Mouse (Mus musculus) Muller cell, postnatal 12 days (primary cell): ENCODE data around the gene Map2k4.

ENCODE experiments used
- DNase-seq: peaks from one replicate; pipeline ENCODE4 v3.0.0-alpha.2; 2015; ENCODE audit errors: inconsistent ontology term

Map2k4 gene

DNA sequence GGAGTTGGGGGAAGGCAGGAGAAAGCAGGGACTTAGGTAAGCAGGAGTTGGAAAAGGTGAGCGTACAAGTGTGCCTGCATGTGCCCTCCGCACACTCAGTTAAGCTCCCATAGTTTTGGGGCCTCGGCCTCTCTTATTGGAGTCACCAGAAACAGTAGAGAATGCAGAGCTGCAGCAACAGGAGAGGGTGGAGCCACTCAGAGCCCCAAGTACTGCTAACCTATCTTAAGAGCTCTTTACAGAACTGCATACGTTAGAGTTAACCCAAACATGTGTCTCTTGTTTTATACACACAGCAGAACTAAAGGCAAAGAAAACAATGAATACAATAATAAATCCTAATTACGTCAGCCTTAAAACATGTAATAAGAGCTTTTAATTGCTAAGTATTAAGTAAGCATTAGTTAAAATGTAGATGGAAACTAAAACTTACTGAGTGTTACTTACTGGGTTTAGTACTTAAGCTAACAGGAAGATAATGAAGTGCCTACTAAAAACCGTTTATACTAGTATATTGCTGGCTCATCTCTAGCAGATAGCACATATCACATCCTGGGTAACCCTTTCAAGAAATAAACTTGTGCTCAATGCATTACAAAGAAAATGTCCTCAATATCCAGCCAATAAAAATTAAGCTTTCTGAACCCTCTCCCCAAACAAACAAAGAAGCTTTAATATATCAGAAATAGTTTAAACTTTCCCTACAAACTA, 14.0 kb downstream of the Map2k4 start:
- no peak for DNase-seq

DNA sequence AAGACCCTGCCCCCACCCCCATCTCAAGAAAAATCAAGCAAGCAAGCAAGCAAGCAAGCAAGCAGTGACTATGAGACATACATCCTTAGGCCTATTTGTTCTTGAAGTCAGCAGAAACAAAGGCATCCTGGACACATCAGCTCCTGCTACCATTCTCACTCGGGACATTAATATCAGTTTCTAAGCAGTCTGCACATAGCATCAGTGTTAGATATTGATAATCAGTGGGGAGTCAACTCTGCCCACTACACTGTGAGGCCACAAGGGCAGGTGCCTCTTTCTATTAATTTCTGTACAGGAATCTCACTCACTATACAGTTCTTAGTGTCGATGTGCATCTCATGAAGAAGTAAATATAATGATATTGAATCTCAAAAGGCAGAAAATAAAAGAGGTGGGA, 14.6 kb downstream of the Map2k4 start:
- DNase-seq, result no peak

DNA sequence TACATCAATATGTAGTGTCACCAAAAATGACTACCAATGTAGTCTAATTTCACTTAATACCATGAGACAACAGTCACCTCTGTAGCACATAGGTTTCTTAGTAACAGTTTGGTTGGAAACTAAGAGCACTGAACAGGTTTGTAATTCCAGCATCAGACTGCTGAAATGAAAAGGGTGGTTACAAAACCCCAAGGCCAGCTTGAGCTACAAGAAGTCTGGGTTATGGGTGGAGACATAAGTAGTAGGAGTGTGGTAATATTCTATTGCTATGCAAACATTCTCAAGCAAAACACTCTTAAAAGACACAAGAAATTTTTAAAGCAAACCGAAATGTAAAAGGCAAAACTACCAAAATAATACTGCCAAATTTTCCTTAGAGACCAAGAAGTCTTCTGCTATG, 16.6 kb downstream of the Map2k4 start:
- no peak for DNase-seq

DNA sequence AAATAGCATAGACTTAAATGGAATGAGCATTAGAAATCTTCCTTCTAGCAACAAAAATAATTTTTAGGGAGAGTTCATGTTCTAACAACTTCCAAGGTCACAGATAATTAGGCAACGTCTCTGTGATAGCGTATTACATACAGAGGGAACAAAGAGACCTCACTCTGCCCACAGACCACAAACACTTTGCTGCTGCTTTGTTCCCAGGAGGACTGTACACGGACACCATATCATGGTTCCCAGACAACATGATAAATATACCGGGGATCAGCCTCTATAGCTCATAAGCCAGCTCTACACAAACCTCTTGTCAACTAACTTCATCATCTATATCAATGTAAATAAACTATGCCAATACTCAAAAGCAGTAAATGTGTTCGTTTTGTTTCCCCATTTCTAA, 18.1 kb downstream of the Map2k4 start:
- no peak for DNase-seq

DNA sequence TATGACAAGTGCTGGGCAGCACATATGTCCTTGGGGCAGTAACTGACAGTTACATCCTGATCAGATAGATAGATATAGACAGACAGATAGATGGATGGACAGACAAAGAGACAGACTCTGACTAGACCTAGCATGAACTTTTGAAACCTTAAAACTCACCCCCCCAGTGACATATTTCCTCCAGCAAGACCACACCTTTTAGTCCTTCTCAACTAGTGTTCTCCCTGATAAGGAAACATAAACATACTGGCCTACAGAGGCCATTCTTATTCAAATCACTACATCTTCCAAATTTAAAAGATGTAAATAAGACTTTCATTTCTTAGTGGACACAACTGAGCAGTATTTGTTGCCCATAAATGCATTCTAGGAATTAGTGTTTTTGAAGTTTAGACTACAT, 19.7 kb downstream of the Map2k4 start:
- DNase-seq, result no peak

DNA sequence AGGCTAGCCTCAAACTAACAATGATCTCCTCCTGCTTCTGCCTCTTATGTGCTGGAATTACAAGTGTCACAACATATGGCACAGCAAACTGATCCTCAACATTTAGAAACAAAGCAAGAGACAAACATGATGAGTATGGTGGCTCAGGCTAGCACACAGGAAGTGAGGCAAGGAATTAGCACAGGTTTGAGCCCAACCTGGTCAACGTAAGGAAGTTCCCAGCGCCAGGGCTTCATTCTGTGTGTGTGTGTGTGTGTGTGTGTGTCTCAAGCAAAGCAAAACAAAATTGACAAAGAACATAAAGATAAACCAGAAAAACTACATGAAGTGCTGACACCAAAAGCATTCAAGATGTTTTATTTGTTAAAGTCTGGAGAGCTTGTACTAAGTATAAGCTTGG, 27.2 kb downstream of the Map2k4 start:
- DNase-seq, result no peak

DNA sequence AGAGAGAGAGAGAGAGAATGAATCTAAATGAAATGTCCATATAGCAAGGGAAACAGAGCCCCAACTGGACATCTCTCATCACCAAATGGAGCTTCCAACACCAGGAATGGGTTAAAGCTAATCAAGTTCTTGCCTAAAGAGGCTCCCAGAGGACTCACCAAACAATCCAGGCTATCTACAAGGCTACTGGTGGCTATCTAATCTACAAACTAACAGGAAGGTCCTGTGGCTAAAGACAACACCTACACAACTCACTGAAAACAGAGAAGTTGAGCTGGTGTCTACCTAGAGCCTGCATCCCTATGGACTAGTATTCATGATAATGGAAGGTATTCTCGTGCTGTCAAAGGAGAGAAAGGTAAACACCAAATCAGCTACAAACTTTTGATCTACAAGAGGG, 28.7 kb downstream of the Map2k4 start:
- no peak for DNase-seq

DNA sequence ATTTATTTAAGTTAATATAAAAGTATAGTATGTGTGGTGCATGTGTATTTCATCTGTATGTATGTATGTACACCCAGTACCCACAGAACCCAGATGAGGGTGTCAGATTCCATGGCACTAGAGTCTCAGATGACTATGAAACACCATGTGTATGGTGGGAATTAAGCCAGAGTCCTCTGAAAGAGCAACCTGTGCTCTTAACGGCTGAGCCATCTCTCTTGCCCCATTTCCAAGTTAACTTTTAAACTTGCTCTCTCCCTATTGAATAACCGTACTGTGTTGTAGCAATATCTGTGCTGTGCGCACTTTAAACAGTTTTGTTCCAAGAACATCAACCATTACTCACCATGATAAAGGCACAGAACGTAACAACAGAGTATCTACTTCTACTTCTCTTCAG, 33.9 kb downstream of the Map2k4 start:
- DNase-seq, result no peak

DNA sequence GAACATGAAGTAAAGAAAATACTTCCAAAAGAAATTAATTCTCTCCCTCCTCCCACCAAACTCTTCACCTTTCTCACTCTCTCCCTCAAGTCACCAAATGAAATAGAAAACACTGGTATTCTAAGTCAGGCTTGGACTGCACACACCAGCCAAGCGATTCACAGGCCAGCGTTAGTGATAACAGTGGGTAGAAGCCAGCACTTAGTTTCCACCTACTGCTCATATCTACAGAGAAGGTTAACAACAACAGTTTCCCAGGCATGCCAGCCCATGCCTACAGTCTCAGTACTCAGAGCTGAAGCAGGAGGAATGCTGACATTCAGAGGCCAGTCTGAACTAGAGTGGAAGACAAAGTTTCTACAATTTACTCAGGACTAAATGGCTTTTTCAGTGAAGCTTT, 34.5 kb downstream of the Map2k4 start:
- no peak for DNase-seq

DNA sequence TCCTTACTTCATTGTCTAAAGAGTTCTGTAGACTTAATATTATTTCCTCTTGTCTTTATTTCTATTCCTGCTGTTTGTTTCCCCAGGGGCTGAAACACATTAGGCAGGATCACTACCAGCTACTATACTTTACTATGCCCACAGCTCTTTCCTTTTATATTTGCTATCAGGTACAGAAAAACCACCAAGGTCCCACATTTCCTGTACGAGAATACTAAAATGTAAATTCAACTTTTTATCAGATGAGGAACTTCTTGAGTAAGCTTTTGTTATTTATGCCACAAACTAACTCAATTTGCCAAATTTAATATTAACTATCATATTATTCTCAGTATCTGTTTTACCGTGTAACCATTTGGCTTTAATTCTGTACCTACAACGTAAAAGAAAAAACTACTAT, 37.6 kb downstream of the Map2k4 start:
- DNase-seq, result no peak

DNA sequence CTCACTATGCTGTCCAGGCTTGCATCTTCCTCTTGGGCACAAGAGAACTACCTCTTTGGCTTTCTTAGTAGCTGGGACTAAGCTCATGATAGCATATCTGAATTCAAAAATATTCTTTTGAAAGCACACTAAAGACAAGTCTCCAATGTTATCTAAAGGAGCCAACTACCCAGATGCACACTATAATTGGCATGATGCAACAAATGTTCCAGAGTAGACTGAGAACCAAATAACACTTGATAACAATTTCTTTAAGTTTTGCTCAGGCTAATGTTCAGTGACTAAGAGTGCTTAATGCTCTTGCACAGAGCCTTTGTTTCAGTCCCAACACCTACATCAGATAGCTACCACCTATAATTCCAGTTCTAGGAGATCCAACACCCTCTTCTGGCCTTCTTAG, 40.7 kb downstream of the Map2k4 start:
- DNase-seq, result no peak

DNA sequence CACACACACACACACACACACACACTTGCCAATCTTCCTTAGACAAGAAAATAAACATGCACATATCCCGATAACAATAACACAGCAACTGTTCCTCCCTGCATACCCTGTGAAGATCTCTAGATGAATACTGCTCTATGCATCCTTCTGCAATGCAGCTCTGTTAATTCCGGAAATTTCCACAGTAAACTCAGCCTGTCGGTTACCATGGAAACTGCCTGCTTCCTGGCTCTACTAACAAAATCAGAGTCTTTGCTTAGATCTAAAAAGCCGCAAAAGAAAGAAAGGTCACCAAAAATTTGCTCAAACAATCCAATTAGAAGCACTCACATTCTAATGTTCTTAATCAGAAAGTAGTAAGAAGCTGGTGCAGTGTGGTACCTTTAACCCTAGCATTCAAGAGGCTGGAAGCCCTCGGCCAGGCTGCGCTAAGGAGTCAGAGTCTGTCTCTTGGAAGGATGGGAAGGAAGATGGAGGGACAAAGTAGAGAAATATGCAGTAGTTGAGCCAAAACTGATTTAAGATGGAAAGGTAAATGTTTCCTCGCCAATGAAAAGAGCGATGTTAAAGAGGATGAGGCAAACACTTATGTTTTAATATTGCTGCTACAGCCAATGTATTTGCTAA, 42.3 kb downstream of the Map2k4 start:
- DNase-seq, result peak; percentile 19

DNA sequence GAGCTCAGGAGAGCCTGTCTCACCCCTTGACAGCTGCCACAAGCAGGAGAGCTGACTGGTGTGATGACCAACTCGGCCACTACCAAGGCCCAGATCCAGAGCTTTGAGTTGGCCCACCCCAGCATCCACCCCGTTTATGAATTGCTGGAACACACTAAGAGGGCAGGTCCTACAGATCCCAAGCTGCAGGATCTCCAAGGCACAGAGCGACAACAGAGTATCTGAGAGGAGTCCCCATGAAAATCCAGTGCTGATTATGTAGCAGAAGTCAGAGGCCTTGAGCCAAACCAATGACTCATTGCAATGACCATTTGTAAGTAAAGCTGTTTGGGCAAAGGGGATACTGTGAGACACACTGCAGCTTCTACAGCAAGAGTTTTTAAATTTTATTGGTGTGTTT, 44.2 kb downstream of the Map2k4 start:
- DNase-seq, result peak; percentile 34

DNA sequence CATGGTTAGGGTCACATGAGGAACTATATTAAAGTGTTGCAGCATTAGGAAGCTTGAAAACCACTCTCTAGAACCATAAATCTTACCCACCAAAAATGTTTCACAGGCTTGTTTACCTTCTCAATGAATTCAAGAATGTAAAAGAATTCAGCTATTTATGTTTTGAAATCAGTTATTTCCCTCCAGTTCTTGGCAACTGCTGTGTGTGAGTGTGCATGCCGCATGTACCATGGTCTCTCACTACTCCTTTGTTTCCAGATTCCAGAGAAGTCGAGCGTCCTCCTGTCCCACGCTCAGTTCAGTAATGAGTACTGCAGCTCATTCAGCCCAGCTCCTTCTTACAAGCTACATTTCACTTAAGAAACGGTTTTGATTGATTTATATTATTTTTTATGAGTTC, 47.3 kb downstream of the Map2k4 start:
- DNase-seq, result peak; percentile 66

DNA sequence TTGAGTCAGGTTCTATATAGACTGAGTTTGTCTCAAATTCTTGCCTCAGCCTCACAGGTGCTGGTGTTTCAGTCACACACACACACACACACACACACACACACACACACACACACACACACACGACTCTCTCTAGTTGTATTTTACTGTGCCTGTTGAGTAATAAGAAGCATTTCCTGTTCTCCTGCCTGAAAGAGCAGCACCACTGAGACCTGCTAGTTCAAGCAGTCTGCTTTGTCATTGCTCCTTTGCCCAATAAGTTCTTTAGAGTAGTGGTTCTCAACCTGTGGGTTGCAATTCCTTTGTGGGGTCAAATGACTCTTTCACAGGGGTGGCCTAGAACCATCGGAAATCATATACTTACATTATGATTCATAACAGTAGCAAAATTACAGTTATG, 47.7 kb downstream of the Map2k4 start:
- no peak for DNase-seq

DNA sequence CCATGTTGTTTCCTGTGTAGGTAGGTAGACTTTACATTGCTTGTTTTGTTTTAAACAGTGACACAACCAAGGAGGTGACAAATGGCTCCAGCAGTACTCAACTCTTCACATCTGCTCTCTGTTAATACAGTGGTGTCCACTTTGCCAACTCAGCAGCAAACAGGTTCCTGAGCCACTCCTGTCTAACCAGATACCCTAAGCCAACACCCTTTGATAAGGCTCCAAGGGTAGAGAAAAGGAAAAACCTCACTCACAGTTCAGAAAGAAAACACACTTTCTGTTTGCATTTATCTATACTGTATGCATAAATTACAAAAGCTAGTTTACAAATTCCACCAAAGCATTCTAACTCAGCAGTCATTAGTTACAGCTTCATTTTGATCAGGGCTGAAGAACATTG, 48.2 kb downstream of the Map2k4 start:
- no peak for DNase-seq

DNA sequence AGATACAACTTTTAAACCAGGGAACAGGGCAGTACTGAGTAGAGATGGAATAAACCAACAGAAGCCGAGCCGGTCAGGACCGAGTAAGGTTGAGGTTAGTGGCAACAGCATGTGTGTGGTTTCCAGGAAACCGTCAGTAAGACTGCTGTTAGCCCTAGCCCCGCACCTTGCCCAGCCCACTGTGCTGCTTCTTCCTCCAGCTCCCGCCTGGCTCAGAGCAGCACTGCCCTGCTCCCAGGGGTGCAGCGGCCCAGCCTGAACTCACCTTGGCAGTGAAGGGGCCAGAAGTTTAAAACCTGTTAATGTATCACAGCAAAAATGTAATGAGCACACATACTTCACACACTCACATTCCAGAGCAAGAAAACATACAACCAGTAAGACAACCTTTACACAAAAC, 53.4 kb downstream of the Map2k4 start:
- DNase-seq, result no peak

DNA sequence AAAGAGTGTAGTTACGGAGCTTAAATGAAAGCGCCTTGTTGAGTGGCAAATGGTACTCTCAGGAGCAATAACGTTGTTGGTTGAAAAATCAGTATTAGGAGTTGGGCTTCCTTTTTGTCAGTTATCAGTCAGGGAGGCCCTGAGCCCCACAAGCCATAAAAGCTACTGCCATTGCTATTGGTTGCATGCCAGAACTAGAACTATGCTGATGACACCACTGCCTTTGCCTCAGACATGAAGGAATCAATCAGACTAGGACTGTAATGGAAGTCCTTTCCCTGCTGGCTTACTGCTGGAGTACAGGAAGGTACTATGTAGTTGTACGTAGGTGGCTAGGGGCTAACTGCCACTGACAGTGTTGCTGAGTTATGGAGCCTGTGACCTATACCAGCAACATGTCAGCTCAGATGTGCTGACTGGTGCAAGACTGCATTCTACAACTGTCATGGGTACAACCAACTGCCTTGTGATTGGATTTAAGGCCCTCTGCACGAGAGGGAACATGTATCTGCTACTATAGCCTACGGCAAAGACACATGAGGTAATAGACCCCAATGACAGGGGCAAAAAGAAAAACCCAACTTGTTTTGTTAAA, 58.4 kb downstream of the Map2k4 start:
- DNase-seq, result no peak

DNA sequence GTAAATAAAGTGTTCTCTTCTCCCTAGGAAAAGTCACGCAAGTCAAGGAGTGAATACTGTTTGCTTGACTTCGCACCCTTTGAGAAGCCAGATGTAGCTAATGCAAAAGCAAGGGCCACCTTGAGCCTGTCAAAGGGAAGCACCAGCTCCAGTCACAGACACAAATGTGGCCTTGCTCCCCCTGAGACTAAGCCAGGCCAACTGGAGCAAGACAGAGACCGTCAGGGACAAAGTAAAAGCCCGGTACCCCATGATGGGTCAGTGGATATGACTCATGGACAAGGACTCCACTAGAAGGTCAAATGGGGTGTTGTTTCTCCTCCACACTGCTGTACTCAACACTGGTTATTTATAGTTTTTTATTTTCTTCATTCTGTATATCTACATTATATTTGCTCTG, 59.2 kb downstream of the Map2k4 start:
- DNase-seq, result no peak

DNA sequence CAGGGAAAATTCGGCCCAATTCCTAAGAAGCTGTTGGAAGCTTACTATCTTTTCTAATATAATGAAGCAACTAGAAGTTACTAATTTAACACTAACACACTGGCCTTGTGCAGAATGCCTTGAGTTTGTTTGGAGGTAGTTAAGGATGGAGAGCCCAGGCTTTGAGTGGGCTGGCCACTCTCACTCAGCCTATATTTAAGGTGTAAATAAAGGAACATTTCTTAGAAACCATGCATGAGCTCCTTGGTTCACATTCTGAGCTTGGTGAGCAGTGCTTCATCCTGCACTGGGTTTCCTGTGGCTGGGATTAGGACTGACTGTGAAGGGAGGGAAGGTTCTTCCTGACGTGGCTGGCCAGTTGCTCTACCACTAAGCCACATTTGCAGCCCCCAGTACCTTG, 64.4 kb downstream of the Map2k4 start:
- no peak for DNase-seq

DNA sequence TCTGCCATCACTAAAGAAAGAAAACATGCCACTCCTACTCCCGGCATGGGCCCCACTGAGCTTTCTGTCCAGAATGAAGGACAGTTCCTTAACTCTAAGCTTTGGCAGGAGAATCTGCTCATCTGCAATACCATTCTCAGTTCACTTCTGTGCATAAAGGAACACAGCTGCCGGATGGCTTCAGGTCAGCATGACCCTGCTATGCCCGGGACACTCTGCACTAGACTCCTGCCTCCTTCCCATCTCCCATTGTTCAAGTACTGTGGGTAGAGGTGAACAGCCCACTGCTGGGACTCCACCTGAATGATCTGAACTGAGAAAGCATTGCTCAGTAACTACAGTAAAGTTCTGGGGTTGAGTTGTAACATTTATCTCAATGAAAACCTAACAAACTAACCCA, 66.5 kb downstream of the Map2k4 start:
- DNase-seq, result no peak

DNA sequence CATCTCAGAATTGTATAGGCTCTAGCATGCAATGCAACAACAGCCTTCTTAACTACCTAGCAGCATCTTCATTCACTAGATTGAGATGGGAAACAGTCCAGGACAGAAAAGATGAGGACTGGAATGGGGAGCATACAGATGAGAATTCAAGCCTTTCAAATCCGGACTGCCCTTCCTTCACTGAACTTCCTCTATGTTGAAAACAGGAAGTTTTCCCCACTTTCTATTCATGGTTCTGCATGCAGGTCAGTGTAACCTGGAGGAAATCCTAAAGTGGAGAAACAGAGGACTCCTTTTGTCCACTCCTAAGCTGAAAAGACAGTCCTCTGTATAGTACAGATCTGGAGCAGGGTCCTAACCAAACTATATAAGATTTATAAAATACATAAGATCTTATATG, 68.1 kb downstream of the Map2k4 start:
- no peak for DNase-seq

DNA sequence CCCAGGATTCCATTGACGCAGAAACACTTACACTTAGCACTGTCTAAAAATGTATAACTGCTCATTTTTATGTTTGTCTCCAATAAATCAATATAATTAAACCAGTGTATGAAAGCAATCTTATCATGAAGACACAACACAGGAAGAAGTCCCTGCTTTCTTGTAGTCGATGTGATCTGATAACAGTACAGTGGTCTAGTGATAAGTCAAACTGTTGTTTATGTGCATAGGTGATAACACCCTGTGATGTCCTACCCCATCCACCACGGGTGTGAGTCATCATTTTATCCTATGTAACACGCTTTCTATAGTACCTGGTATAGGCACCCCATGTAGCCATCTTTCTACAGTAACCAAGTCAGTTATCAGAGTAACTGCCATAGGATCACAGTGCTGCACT, 74.3 kb downstream of the Map2k4 start:
- no peak for DNase-seq
